Mouse (Mus musculus) CH12F3 (cell line): Measurements from ENCODE around the gene Olfr1279.
"Not testable (repeated sequence)": the region's sequence is repeated elsewhere in the genome, so short reads cannot be mapped to it uniquely, and the experiment has no call there.

Experiments
- in situ Hi-C: fragments of 300-500 bp; cut with MboI; formaldehyde crosslinking; loops from 2 replicates; pipeline ENCODE4 v1.14.3; 2020; ENCODE audit warnings: low sequenced_read_pairs

Gene Olfr1279

DNA sequence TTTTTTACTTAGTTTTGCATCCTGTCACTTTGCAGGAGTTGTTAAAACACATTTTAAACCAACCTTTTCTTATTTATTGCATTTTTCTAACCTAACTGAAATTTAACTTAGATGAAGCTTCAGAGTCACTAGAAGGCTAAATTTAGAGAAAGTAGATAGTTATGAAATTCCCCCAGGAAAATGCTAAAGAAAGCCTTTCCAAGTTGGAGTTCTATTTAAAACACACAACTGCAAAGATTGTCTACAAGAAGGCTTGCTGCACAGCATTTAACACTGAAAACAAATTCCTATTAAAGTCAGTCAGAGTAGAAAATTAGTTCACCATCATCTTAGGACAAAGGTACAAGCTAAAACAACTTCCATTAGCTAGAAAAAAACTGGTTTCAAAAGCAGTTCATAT lies at the start of gene Olfr1279:
Gene Olfr1279, plus strand, starts transcription at position 262 of the 400 bp plus-strand sequence.
- in situ Hi-C loops: no loop called here

DNA sequence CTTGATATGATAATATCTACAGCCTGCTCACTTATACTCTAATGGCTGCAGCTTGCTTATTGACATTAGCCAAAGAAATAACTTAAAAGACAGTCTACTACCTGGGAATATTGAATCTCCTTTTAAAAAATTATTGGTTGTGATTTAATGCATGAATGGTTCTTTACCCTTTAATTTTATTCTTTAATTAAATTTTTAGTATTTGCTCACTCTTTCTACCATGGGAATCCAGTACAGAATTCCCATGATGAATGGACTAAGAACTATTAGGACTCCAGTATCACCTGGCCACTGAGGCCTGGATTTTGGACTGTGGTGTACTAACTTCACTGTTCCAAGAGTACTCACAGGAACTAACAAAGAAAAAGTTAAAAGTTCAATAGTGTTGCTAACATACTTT lies 46.2 kb upstream of the Olfr1279 start, which contains the start of gene Olfr1276:
Gene Olfr1276, plus strand, starts transcription at position 301 of the 400 bp plus-strand sequence.
- in situ Hi-C loops: no loop called here

DNA sequence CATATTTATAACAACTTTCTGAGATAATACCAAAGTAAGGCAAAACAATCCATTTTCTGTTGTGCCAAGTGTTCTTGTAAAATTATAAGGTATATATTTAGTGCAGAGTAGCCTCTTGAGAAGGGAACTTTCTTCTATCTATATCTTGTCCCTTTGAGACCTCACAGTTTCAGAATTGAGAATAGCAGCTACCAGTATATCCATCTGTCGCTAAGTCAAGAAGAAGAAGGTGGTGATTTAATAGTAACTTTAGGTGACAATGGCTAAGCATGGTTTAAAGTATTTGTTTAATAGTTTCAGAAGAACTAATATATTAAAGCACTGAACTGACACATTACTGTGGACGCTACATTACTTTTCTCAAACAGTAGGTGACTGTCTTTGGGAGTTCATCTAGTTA lies 26.4 kb upstream of the Olfr1279 start, which contains the start of gene Olfr1277:
Gene Olfr1277, minus strand, starts transcription at position 101 of the 400 bp plus-strand sequence.
- in situ Hi-C loops: no loop called here

DNA sequence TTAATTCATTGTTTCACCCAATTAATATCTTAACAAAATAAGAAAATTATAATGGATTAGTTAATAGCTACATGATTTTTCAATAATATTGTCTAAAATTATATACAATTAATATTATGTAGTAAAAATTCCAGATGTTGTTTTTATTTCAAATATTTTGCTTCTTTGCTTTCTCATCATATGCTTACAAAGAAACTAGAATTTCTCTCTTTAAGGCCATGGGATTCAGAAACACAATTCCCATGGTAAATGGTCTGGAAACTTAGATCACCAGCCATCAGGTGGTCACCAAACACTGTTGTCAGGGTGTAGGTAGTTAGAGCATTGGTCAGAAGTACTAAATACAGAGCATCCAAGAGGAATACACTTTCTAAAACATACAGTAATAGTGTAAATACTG lies 10.6 kb upstream of the Olfr1279 start, which contains the start of gene Olfr1278:
Gene Olfr1278, plus strand, starts transcription at position 301 of the 400 bp plus-strand sequence.
- in situ Hi-C loops: no loop called here

DNA sequence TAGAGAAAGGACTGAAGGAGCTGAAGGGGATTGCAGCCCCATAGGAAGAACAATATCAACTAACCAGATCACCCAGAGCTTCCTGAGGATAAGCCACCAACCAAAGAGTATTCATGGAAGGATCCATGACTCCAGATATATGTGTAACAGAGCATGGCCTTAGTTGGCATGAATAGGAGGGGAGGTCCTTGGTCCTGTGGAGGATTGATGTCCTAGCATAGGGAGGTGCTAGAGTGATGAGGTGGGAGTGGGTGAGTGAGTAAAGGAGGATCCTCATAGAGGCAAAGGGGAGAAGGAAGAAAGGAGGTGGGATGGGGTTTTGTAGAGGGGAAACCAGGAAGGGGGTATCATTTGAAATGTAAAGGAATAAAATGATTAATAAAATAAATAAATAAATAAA lies 1.9 kb upstream of the Olfr1279 start:
- in situ Hi-C loops: no loop called here

DNA sequence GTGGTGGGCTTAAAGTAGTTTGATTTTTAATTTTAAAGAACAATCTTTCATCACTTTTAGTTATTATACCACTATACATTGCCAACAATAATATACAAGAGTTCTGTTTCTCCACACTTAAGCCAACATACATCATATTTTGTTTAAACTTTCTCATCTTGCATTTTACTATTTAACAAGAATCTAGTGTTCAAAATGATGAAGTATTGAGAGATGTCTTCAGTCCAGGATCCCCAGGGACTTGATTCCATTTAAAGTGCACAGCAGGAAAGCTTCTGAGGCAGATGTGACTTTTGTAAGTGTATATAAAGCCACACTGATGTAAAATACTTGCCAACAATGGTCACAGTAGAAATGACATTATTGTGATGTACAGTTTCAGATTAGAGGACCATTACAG lies 13.3 kb downstream of the Olfr1279 start, which contains the start of gene Olfr1280:
Gene Olfr1280, plus strand, starts transcription at position 301 of the 400 bp plus-strand sequence.
- in situ Hi-C loops: no loop called here

DNA sequence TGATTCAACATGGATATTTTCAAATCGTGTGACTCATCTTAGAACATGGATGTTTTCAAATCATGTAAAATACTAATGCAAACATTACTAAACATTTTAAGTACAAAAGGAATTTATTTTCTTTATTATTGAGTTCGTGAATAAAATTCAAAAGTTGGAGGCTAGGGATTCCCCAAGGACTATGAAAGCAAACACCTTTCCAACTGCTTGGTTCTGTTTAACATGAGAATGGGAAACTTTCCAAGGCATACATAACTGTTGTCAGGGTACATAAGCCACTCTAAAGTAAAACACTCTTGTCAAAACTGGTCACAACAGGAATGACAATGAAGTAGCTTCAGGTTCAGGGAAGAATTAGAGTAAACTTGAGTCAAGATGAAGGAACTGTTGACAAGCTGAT lies 25.8 kb downstream of the Olfr1279 start, which contains the start of gene Olfr1281:
Gene Olfr1281, plus strand, starts transcription at position 301 of the 400 bp plus-strand sequence.
- in situ Hi-C loops: no loop called here

DNA sequence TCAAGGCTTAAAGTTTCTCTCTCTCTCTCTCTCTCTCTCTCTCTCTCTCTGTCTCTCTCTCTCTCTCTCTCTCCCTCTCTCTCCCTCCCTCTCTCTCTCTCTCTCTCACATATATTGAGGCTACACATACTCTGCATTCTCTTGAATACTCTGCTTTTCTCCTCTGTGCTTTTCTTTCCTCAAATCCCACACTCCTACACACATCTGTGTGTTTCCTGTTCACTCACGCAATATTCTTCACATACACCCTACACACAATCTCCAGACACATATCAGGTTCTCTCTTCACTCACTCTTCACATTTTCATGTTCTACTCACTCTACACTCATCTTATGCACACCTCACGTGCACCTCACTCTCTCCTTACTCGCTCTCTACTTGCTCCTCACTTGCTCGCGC lies 33.3 kb downstream of the Olfr1279 start:
- in situ Hi-C loops: not testable (repeated sequence)

DNA sequence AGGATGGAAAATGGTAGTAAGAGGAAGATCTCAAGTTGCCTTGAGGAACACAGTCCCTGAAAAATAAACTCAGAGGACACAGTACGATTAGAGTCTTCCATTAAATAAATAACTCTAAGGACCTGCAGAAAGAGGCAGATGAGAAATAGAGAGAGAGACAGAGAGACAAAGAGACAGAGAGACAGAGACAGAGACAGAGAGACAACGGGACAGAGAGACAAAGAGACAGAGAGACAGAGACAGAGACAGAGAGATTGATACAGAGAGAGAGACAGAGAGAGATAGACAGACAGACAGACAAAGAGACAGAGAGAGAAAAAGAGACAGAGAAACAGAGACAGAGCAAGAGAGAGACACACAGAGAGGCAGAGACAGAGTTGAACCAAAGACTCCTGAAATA lies 35.5 kb downstream of the Olfr1279 start, which contains the start of gene Olfr1282:
Gene Olfr1282, minus strand, starts transcription at position 101 of the 400 bp plus-strand sequence.
- in situ Hi-C loops: no loop called here
